Mouse (Mus musculus) urinary bladder, postnatal 14 days (tissue): Measurements from ENCODE around the gene Ddx41.
"Not testable (repeated sequence)": the region's sequence is repeated elsewhere in the genome, so short reads cannot be mapped to it uniquely, and the experiment has no call there.

ENCODE experiments used
- DNase-seq: peaks from one replicate; pipeline ENCODE4 v3.0.0; 2021; ENCODE audit warnings: low spot score

The Ddx41 gene

DNA sequence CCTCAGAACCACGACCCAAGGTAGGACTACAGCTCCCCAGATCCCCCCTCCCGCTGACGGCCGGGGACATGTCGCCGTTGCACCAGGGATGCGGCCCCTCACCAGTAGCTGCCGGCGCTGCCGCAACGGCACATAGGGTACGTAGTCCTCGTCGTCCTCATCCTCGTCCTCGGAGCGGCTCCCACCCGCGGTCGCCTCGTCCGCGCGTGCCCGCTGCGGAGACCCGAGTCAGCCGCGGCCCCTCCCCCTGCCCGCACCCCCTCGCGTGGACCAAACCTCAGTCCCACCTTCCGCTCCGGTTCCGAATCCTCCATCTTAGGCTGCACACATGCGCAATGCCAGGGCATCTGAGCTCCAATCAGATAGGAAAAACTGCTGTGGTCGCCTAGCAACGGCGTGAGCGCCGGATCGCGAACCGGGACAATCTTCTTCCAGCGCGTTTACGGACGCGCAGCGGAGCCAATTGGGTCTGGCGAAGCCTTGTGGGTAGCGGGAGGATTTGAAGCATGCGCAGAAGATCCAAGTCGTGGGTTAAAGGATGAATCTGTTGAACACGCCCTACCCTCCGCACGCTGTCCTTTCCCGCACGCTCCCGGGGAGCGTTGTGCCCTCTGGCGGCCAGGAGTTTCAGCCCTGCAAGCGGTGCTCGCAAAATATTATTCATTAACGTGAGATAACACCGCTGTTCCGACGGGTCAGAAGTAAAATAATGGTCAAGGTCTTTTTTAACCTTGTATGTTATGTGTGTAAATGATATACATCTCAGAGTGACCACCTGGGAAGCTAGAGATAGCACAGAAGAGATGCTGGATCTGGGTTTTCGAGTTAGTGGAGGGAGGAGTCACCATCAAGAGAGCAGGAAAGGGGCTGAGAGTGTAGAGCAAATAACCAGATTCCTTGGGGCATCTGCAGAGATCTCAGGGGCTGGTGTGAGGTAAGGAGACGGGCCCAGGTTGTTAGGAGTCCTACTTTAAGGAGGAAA, at the start of gene Ddx41:
Gene Ddx41 (minus strand): TSS at position 465 of the 982 bp plus-strand sequence.
- DNase-seq: peak; percentile 98

DNA sequence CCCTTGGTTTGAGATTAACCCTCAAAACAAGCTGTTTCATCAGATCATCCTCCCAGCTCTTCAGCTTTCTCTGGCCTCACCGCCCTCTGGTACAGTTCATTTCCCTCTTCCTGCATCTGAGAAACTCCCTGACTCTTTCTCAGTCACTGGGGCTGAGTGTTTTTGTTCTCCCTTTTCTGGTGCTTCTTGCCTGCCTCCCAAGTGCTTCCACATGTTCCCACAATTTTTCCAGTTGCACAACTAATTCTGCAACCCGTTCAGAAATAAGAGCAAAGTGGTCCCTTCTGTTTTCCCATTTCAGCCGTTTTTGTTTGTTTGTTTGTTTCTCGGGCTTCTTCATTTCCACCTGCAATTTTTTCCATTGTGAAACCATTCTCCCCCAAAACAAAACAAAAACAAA, 41.6 kb upstream of the Ddx41 start:
- no peak for DNase-seq

DNA sequence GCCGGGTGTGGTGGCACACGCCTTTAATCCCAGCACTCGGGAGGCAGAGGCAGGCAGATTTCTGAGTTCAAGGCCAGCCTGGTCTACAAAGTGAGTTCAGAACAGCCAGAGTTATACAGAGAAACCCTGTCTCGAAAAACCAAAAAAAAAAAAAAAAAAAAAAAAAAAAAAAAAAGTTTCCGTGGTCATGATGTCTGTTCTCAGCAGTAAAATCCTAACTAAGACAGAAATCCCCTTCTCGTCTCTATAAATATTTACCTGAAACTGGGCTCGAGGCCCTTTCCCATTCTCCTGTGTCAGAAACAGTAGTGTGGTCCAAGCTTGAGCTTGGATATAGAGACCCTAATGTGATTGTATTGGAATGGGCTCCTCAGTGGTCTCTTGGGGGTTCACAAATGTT, 40.4 kb upstream of the Ddx41 start:
- DNase-seq: not testable (repeated sequence)

DNA sequence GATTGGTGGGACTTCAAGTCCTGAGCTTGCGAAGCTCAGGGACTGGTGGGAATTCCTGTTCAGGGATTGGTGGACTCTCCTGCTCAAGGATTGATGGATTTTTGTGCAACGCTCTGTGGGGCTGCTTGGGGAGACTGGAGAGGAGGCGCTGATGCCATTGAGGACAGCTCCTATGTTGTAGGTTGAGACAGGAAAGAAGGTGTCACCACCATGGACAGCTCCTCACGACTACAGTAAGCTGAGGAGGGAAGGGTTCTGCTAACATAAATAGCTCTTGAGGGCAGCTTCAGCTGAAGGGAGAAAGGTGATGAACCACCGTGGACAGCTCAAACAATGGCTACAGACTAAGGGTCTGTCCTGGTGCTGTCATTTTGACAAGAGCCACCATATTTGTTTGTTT, 39.5 kb upstream of the Ddx41 start:
- no peak for DNase-seq

DNA sequence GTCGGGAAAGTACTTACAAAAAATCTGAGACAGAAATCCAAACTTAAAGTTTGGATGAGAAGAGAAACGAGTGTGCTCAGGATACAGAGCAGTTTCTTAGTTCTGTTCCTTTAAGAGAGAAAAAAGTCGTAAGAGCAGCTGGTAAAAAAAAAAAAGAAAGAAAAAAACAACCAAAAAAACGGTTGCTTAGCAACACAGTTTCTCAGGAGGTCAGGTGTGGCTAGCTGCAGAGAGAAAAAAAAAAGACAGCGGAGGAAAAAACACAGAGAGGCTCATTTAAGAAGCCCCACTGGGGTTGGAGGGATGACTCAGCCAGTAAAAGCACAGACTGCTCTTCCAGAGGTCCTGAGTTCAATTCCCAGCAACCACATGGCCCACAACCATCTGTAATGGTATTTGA, 37.9 kb upstream of the Ddx41 start:
- DNase-seq: no peak

DNA sequence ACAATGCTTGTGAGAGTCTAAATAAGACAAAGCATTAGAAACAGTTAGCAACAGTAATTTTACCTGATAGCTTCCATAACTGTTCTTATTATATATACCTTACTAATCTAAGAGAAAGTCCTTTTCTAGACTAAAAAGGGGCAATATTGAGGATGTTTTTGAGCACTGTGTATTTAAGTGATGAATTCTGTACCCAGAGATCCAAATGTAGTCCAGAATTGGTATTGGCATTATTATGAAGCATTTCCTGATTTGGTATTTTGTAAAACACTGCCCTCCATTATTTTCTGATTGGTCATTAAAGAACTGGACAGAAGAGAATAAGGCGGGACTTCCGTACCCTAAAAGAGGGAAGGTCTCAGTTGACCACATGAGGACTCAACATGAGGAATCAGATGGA, 37.0 kb upstream of the Ddx41 start, which contains the start of gene Tmed9:
Gene Tmed9 (plus strand): TSS at position 301 of the 400 bp plus-strand sequence.
- DNase-seq: no peak

DNA sequence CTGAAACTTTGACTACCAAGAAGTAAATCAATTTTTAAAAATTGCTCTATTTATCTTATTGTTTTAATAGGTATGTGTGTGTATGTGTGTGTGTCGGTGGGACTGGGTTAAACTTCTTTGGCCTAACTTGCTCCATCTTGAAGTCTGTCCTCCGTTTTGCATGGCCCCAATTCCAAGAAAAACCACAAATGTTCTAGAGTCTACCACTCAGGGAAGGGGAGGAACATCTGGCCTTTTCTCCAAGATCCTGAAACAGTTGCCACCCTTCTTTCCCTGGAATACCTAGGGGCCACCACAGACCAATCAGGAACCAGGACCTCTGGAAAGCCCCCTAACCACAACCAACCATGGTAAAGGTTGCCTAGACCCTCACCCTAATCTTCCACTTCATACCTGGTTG, 35.5 kb upstream of the Ddx41 start:
- no peak for DNase-seq

DNA sequence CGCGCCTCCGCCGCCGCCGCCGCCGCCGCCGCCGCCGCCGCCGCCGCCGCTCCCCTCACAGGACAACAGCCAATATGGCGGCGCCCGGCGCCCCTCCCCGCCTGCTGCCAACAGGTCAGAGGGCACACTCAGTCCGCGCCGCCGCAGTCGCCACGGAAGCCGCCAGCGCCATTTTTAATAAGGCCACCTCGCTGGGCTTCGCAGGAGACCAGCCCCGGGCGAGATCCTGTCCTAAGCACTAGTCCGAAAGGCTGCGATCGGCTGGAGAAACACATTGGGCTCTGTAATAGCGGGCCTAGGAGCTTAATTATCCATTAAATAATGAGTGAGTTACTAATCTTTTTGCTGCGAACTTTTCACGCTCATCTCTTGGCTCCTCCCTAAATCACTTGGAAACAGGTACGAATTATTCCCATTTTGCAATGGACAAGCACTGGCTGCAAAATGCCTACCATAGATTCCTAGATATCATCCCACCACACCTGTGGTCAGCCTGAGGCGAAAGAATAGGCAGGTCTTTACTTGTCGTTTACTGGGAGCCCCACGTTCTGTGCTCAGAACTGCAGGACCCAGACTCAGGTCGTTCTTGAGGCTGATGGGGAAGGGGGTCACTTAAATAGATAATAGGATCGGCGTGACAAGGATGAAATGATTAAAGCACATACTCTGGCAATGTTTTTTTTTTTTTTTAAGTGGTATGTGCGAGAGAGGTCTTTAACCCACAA, 34.7 kb upstream of the Ddx41 start, which contains the start of gene Fam193b:
Gene Fam193b (minus strand): TSS at position 94 of the 725 bp plus-strand sequence.
- DNase-seq: peak; percentile 95

DNA sequence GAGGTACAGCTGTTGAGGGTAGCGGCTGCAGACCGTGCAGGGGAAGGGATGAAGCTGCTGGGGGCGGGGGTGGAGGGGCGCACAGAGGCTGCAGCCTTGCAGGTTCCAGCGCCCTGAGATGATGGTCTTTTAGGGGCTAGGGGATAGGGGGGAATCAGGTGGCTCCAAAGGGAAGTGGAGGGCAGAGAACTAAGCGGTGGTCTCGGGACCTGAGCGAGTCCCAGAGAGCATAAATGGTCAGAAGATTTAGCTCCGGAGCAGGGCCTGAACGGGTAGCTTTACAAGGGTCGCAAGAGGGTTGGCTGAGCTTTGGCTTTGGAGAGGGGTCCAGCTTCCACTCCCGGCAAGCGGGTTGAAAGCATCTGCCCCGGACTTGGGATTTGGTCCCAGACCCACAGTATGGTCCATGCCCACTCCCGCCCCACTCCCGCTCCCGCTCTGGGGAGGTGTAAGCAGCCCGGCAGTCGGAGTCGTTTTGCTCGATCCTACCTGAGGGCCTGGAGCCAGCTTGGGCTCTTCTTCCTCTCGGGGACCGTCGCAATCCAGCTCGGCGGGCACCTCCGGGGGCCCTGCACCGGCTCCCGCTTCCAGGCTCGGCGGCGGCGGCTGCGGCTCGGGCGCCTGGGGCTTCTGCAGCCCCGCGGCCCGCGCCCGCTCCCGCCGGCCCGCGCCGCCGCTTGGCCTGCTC, 34.0 kb upstream of the Ddx41 start:
- peak; percentile 51 for DNase-seq

DNA sequence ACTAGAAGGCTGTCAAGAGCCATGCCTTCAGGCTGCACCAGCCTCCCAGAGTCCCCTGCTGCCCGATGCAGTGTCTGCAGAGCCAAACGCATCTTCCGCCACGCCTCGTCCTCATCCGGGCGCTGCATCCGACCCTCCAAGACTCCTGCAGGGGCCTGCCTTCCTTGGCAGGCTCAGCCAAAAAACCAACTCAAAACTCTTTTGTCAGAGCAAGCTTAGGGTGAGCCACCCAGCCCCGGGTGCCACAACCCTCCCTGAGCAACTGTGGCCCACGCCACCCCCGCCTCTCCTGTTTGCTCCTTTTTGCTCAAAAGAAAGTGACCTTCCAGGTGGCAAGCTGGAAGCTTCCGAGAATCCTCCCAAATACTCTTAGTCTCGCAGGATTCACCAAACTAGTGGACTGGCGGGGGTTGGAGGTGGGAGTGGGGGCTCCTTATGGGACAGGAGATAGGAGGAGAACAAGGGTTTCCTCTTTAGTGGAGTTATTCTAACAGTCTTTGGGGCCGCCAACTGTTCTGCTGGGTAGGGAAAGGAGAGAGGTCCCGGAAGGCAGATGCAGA, 33.3 kb upstream of the Ddx41 start:
- DNase-seq: no peak

DNA sequence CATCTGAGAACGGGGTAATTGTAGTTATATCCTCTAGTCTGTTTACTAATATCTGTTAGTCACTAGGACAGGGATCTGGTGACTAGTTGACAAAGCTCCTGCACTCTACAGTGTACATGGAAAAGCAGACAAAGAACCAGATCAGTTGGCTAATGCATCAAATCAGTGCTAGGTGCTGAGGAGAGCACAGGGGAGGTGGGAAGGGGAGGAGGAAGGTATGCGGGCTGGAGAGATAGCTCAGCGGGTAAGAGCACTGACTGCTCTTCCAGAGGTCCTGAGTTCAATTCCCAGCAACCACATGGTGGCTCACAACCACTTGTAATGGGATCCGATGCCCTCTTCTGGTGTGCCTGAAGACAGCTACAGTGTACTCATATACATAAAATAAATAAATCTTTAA, 32.1 kb upstream of the Ddx41 start:
- DNase-seq: not testable (repeated sequence)

DNA sequence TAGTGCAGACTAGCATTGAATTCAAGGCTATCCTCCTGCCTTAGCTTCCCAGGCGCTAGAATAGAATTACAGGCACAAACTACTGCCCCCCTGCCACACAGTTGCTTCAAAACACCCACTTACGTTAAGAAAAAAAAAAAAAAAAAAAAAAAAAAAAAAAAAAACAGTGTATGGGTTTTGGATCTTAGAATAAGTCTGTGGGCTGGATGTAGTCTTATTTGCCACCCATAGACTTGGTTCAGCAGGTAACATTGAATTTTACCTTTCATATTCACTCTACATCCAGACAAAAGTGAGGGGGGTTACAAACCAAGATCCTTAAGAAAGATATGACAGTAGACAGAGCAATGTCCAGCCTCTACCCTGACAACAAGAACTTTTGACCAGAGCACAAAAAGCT, 31.5 kb upstream of the Ddx41 start:
- DNase-seq: no peak

DNA sequence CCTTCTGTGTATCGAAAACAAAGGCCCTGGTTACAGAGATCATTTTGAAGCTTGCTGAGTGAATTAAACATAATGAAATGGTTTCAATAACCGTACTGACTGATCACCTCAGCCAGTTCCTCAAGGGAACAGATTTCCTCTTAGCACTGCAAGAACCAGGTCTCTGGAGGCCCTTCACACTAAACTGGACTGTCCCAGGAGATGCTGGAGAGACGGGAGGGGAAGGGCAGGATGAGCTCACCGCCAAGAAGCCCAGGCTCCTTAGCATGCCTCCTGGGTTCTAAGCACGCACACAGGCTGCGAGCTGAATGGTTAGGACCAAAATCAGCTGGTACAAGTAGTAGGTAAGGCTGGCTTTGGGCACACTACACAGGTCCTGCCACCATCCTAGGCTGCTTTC, 30.5 kb upstream of the Ddx41 start:
- no peak for DNase-seq

DNA sequence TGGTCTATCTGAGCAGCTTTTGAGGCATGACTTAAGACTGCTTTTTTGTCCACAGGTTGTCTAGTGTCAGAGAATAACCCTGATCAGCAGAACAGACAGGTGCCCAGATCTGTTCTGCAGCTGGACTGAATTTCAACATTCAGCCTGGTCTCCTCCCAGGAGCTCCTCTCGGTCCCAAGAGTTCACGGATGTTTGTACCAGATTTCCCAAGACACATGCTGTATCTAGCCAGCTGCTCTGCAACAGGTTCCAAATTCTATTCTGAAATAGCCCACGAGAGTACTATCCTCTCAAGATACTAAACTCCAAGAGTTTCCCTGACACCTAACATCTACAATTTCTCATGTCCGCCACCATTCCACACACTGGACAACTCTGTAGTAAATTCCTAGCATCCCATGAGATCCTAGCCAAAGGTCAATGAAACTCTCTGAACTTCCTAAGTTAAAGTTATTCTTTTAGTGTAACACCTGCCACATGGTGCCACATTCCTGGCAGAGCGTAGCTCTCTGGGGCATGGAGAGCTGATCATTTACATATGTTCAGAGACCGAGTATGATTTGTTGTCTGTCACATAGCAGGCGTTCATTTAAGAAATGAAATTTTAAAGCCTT, 26.9 kb upstream of the Ddx41 start:
- DNase-seq: no peak

DNA sequence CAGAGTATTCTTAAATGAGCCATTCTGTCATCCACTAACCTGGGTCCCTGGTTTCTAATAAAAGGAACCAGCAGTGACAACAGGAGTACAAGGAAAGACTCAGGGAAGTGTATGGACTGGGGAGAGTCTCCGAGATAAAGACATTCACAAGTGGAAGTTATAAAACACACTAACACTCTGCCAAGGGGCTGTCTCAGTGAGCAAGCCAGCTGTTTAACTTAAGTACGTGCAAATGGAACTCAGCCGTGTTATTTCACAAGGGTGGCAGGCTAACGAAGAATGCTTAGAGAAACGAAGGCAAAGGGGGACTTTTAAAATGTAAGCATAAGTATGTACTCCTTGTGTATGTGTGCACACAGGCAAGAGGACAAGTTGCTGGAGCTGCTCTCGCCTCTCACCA, 21.0 kb upstream of the Ddx41 start:
- DNase-seq: no peak

DNA sequence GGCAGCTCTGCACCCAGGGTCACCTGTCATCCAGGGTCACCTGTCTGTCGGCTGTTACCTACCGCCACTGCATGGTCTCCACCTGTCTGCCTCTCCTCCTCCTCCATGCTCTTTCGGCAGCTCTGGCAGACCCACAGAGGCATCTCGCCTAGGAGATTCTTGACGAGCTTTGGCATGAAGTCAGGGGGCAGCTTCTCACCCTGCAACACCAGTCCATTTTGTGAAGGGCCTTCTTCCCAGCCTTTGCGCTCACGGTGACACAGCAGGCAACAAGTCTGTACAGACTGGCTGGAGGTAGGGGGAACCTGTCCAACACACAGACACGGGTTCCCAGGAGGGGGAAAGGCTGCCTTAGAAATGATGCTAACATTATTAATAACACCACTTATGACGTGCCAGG, 19.5 kb upstream of the Ddx41 start:
- no peak for DNase-seq

DNA sequence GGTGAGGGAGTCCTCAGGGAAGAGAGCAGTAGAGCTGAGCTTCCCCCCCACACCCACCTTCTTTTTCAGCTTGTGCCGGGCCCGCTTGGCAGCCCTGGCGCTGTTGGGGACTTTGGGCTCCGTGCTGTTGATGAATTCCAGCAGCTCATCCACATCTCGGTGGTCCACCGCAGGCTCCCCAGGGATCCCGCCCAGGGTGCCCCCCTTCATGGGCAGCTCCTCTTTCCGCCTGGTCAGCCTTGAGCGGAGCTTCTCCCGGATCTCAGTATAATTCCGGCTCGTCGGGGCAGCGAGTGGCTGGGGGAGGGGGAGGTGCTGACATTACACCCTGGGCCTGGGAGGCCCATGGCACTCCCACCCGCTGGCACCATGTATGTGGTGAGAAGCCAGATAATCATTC, 12.6 kb upstream of the Ddx41 start:
- no peak for DNase-seq

DNA sequence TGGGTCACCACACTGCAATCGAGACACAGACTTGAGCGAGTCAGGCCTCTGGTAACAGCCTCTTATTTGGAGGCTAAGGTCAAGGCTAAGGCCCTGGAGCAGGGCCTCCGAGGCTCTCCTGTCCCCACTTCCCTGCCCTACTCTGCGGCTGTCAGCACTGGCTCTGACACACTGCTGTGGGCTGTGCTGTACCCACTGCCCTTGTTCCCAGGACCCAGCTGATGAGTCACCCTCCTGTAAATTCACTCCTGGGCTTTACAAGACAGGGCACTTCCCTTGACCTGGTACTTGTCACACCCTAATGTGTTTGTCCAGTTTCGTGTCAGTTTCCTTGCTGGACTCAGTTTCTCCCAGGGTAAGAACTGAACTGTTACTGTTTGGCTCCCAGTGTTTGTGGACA, 12.0 kb upstream of the Ddx41 start:
- DNase-seq: no peak

DNA sequence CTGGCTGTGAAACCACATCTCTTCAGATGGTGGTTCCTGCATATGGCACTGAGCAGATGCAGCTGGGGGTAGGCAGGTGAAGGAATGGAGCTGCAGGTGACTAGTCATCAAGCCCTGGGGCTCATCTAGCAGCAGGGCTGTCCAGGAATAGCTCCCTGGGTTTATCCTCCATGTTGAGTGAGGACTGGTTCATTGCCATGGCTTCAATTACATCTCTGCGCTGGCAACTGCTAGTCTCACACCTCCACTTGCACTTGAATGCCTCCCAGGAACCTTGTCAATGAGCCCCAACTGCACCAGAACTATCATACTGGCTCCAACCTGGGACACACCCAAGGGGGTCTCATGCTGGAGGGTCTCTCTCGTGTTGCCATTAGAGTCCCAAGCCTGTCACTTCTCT, 11.5 kb upstream of the Ddx41 start:
- no peak for DNase-seq

DNA sequence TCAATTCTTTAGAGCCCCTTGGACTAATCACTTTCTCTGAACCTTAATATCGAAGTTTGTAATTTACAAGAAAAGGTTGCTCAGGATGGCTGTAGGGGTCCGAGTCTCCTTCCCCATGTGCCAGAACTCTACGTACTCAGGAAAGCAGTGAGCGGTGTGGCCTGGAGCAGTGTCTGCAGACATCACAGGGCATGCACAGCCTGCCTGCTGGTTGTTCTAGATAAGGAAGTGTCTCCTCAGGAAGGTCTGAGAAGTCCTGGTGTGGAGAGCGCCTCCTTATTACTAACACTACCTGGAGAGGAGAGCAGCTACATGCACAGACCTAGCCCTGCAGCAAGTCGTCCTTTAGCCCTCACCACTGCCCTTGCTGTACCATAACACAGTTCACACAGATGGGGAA, 8.3 kb upstream of the Ddx41 start:
- no peak for DNase-seq

DNA sequence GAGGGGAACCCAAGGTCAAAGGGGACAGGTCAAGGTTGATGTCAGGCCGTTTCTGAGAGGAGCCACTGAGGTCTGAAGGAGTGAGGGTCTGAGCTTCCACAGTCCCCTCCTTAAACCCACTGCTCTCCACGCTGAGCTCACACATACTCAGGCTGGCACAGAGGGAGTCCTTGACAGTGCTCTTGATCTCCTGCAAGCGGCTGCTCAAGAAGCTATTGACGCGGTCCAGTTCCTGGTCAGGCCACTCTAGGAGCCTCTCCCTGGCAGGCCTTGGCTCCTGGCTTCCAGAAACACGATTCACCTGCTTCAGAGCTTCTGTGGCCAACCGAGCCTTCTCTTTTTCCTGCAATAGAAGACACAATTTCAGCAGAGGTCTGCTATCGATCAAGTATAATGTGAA, 7.0 kb upstream of the Ddx41 start:
- DNase-seq: no peak

DNA sequence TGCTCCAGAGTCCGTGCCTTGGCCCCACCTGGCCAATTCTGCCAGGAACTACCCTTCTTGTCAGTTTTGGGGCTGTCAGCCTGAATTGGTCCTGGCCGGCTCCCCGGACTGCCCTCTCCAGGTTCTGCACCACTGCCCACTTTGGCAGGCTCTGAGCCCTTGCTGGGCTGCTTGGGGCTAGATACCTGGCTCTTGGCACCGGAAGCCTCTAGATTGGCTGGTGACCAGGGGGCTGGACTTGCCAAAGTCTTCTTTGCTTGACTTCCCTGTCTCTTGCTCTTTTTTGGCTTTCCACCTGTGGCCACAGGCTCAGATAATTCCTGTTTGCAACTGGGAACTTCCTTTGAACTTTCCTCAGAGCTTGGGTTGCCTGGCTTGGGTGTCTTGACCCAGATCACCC, 6.4 kb upstream of the Ddx41 start:
- DNase-seq: peak; percentile 54
